Mouse (Mus musculus) left cerebral cortex, adult 8-10 months (tissue): Measurements from ENCODE around the gene Ank3. TPM values are rescaled to one million over a fixed set of nuclear protein-coding genes. Genes with fewer than 3 reads are reported as not detected.

ENCODE experiments used
- DNase-seq, 2 experiments: peaks; one replicate each; pipeline ENCODE4 v3.0.0; 2022; ENCODE audit warnings: low spot score in 2 of 2
- total RNA-seq, 4 experiments: library from RNA; stranded (reverse); gene quantifications; 2 replicates each; pipeline ENCODE4 v1.2.4; 2022

The Ank3 gene
- total RNA-seq, 4 experiments from 2014 or later = 419 to 552 (median 475) TPM

GRCm38 (mm10) chr10:69405431-69405830 lies 6.9 kb downstream of the Ank3 start:
- DNase-seq = no peak

GRCm38 (mm10) chr10:69414888-69415287 lies 16.3 kb downstream of the Ank3 start:
- DNase-seq = no peak

DNA sequence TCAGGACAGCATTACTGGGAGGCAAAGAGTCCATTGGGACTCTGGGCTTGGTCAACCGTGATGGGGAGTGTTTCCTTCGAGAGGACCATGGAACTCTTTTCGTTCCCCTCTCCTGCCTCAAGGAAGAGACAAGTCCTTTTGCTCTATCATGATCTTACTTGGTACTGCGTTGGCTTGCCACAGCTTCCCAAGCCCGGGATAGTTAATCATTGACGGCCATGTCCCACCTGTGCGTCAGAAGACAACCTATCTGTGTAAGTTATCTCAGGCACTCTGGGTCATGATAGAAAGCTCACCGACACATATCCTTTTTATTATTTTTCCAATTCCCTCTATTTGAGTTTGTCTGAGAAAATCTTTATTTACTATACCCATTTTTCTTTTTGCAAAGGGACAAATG lies 20.1 kb downstream of the Ank3 start:
- no peak for DNase-seq

GRCm38 (mm10) chr10:69420306-69420705 lies 21.7 kb downstream of the Ank3 start:
- no peak for DNase-seq

- no peak for DNase-seq
Measured at GRCm38 (mm10) chr10:69424051-69424450, 25.5 kb downstream of the Ank3 start.

- no peak for DNase-seq
Measured at GRCm38 (mm10) chr10:69430138-69430537, 31.6 kb downstream of the Ank3 start.

GRCm38 (mm10) chr10:69431101-69431500 lies 32.5 kb downstream of the Ank3 start:
- DNase-seq = no peak

- DNase-seq = no peak
Measured at GRCm38 (mm10) chr10:69435213-69435612, 36.6 kb downstream of the Ank3 start.

GRCm38 (mm10) chr10:69439449-69439848 lies 40.9 kb downstream of the Ank3 start:
- DNase-seq = no peak

DNA sequence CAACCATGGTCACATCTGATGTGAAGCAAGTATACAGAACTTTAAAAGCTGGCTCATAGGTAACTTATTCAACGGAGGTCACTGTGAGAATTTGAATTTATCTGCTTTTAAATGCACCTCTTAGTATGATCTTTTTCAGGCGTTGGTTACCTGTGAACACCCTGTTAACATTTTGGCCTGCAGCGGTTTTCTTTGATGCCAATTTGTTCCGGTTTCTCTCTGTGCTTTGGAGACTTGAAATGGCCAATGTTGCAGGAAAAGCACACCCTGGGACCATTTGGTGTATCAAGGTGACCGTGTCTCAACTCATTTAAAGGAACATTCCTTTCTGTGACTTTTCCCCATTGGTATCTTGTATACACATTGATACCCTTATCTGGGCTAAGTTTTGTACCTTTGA lies 46.0 kb downstream of the Ank3 start:
- DNase-seq = no peak

DNA sequence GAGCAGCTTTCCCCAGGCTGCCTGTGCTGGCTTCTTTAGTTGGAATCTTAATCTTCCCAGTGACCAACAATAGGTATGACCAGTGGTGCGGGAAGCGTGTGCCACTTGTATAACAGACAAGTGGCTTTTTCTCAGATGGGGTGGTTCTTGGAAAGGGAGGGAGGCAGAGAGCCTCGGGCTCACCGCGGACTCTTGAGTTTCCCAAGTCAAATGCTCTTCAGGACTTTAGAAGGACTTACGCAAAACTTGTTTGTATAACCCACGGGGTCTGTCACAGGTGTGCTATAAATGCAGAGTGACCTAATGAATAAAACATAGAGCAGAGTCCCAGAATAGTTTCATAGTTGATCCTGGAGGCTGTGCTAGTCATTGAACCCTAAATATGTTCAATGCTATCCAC lies 47.4 kb downstream of the Ank3 start:
- DNase-seq = no peak

- no peak for DNase-seq
Measured at GRCm38 (mm10) chr10:69446566-69446965, 48.0 kb downstream of the Ank3 start.

DNA sequence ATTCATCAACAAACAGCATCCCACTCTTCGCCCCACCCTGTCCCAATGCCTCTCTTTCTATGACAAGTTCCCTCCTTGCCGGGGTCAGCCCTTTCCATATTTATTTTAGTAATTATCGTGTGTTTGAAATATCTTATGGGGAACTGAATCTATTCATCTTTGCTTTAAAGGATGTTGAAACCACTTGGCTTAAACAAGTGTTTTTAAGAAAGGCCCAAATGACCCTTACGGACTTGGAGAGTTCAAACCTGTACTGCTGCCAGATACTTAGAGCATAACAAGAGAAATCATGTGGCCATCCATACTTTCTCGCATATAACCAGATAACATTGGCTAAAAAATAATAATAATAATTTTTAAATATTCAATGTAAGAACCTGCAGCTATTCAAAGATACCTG lies 48.7 kb downstream of the Ank3 start:
- no peak for DNase-seq

DNA sequence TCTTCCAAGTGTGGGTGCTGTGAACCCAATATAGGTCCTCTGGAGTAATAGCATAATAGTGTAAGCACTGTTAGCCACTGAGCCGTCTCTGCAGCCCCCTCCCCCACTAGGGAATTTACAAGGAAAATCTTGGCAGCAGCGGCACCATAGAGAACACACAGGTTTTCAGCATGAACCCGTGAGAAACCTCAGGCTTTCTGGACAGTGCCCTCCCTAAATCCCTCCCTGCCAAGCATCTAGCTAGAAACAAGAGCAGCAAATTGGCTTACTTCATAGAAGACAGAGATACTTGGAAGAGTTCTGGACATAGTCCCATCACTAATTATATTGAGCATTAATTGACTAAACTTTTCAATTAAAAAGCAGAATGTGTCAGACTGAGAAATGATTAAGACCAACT lies 49.6 kb downstream of the Ank3 start:
- no peak for DNase-seq

- no peak for DNase-seq
Measured at GRCm38 (mm10) chr10:69451006-69451405, 52.4 kb downstream of the Ank3 start.

DNA sequence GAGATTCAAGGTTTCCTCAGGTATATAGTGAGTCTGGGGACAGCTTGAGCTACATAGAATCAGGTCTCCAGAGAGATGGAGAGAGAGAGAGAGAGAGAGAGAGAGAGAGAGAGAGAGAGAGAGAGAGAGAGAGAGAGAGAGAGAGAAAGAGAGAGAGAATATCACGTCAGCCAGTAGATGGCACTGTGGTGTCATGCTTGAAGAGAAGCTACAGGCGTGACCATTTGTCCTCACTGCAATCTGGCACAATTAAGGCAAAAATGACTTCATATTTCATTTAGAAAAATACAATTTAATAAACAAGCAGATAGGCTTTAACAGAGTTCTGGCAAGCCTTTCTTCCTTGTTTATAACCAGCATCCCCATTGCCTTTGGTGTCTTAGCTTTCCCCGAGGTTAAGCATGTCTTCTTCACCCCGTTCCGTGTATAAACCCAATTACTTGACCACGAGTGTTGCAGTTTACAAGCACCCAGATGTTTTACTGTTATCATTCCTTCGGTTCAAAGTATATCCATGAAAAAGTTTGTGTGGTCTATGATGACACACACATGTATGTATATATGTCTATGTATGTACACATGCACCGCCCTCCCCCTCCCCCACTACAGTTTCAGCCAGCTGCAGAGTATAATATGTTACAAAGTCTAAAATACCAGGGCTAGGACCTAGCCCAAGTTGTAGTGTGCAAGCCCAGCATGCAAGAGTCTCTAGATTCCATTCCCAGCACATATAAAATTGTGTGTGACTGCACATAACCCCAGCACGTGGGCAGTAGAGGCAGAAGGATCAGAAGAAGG lies 53.8 kb downstream of the Ank3 start:
- no peak for DNase-seq

DNA sequence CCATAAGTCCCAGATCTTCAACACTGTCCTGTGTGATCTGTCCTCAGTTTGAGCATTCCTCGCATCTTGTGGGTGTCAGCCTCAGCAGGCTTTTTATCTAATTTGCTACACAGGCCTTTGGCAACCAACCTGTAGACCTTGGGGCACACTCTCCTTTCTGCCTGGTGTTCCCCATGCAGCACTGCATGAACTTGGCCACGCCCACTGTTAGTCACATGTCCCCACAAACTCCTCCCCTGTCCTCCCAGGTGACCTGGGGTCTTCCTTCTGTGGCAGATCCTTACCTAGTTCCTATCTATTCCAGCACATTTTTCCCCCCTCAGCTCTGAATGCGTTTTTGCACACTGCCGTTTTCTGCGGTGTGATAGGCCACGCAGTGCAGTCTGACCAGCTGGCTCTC lies 55.0 kb downstream of the Ank3 start:
- DNase-seq = no peak

- DNase-seq = no peak
Measured at GRCm38 (mm10) chr10:69454480-69454879, 55.9 kb downstream of the Ank3 start.

DNA sequence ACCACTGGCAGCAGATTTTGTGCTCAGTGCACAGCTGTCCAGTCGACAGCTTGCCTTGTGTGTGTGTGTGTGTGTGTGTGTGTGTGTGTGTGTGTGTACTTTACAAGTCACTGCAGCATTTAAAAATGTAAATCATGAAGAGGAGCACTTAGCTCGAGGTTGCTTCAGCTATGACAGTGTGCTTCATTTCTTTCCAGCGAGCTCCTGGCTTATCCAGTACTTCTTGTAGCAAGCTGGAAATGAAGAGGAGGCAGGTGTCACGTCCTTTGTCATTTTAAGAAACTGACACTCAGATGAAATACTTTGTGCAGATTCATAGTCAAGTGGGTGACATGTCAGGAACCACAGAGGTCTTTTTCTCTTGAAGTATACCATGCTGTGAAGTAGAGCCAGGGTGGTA lies 66.3 kb downstream of the Ank3 start:
- no peak for DNase-seq

- peak in 1 of 2 experiments; percentile 73 for DNase-seq
Measured at GRCm38 (mm10) chr10:69465558-69466200, 67.1 kb downstream of the Ank3 start.

DNA sequence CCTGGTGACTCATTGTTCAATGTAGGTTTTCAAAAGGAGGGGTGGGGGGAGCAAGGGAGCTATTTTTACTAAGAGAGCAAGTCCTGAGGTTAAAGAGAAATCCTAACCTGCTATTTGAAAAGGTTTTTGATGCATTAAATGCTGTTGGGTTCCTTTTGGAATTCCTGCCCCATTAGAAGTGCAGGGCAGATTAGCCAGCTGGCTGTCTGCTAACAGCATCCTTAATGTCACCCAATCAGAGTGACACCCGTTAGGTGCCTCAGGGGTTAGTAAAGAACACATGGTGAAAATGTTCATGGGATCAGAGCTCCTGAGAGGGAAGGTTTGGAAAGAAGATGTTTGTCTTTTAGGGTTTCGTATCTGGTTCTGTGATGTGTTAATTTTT lies 67.6 kb downstream of the Ank3 start:
- DNase-seq = no peak

DNA sequence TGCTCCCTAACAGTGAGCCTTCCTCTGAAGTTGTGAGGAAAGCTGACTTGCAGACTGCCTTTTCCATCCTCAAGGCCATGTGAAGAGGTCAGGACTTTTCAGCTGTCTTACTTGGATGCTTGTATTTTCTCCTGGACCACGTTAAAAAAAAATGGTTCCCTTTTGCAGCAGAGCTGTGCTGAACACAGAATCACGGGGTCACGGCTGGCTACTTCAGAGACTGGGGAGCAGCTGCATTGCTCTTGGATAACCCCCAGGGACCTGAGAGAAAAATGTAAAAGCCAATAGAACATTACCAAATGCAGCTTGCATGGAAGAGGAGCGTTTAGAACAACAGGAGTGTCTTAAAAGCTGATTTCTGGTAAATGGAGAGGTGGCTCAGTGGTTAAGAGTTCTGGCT lies 68.0 kb downstream of the Ank3 start:
- no peak for DNase-seq

- DNase-seq = no peak
Measured at GRCm38 (mm10) chr10:69467182-69467581, 68.6 kb downstream of the Ank3 start.
